Mouse (Mus musculus): ENCODE measurements at regions not wholly inside any gene's neighbourhood (a gene's known extent, or its start where the extent isn't known, plus 50 kb on each side); places are given as distances from the start of the nearest gene placed in this dataset.
A peak's percentile ranks its signal among the peaks of the same experiment; 100 is the strongest.

GRCm38 (mm10) chr15:62482357-62482756 lies 1362.6 kb downstream of the Gsdmc2 start:
- Histone ChIP-seq H3K9ac (ENCODE audit: insufficient read depth, low read depth) (peak overlapping the region; percentile 50), H3K4me3 (replicated peaks in 1 of 3; ENCODE audit: low read depth in 2 of 3, low read length in 2 of 3, poor library complexity in 1 of 3) (peak overlapping the region in 1 of 3 experiments; percentile 12), H3K27ac (ENCODE audit: insufficient read depth, low read depth) (peak overlapping the region; percentile 88), H3K9me3 (replicated peaks; ENCODE audit: low read length) (no peaks in the 10 kb centered on the region), H3K4me1 (ENCODE audit: control insufficient read depth in 1 of 2, insufficient read depth in 2 of 2) (peaks cover 21 to 60% of the 10 kb centered on the region in 2 experiments), H3K36me3 (replicated peaks in 1 of 2; ENCODE audit: control insufficient read depth in 1 of 2, insufficient read depth in 1 of 2, low read length in 1 of 2) (no peaks in the 10 kb centered on the region), H3K27me3 (replicated peaks) (no peaks in the 10 kb centered on the region), H3K79me2 (replicated peaks; ENCODE audit: control insufficient read depth, extremely low read depth, insufficient read depth, poor library complexity, severe bottlenecking) (no peaks in the 10 kb centered on the region), H3K4me2 (ENCODE audit: insufficient read depth, low read depth, poor library complexity, severe bottlenecking) (peak overlapping the region; percentile 85)
- dilution Hi-C loops (cut with MboI; ENCODE audit: extremely low pct_ligation_motif_present, extremely low pct_unique_long_range_greater_than_20kb, low sequenced_read_pairs), result no loop called here
- no peak for TF ChIP-seq CTCF (conservative IDR thresholded peaks at IDR 0.05 in 1 of 2, IDR thresholded peaks at IDR 0.05 in 1 of 2; ENCODE audit: low read depth in 2 of 2, low read length in 2 of 2)
- no peak for TF ChIP-seq E2F4 (IDR thresholded peaks at IDR 0.05; ENCODE audit: insufficient replicate concordance, low read depth, low read length)
- TF ChIP-seq KAT2A (IDR thresholded peaks at IDR 0.05; ENCODE audit: insufficient replicate concordance, low read length), result no peak
- peak; percentile 98 for TF ChIP-seq IRF4 (IDR thresholded peaks at IDR 0.05; ENCODE audit: low read depth, low read length)
- peak; percentile 23 for TF ChIP-seq RAD21 (IDR thresholded peaks at IDR 0.05; ENCODE audit: low read depth, low read length)
- TF ChIP-seq ZKSCAN1 (IDR thresholded peaks at IDR 0.05; ENCODE audit: borderline replicate concordance, low read depth, low read length), result no peak
- no peak for TF ChIP-seq MAZ (IDR thresholded peaks at IDR 0.05; ENCODE audit: low read depth, low read length)
- peak; percentile 96 for TF ChIP-seq JUND (conservative IDR thresholded peaks at IDR 0.05; ENCODE audit: low read depth, low read length)
- peak; percentile 97 for TF ChIP-seq TCF12 (IDR thresholded peaks at IDR 0.05; ENCODE audit: low read depth, low read length)
- TF ChIP-seq TBP (conservative IDR thresholded peaks at IDR 0.05; ENCODE audit: low read depth, low read length), result peak; percentile 90
- TF ChIP-seq GABPA (IDR thresholded peaks at IDR 0.05; ENCODE audit: insufficient replicate concordance, low read depth, low read length), result no peak
- 0 out of 2 replicates have a peak, but pooled peaks have one; percentile 21 for TF ChIP-seq USF2 (conservative IDR thresholded peaks at IDR 0.05; ENCODE audit: low read depth, low read length)
- TF ChIP-seq ZNF384 (IDR thresholded peaks at IDR 0.05; ENCODE audit: low read depth, low read length), result peak; percentile 56; the same call in 1 of the 2 replicates
- TF ChIP-seq BHLHE40 (IDR thresholded peaks at IDR 0.05; ENCODE audit: low read depth, low read length), result peak; percentile 99
- TF ChIP-seq UBTF (IDR thresholded peaks at IDR 0.05; ENCODE audit: low read depth, low read length), result no peak
- peak; percentile 99 for TF ChIP-seq MYC (IDR thresholded peaks at IDR 0.05; ENCODE audit: low read depth, low read length)
- TF ChIP-seq EP300 (IDR thresholded peaks at IDR 0.05; ENCODE audit: low read length), result peak; percentile 98
- TF ChIP-seq ZMIZ1 (IDR thresholded peaks at IDR 0.05; ENCODE audit: low read depth, low read length), result no peak
- TF ChIP-seq NELFE (IDR thresholded peaks at IDR 0.05; ENCODE audit: low read depth, low read length), result no peak
- TF ChIP-seq PAX5 (IDR thresholded peaks at IDR 0.05; ENCODE audit: low read length), result no peak
- TF ChIP-seq MEF2A (IDR thresholded peaks at IDR 0.05; ENCODE audit: borderline replicate concordance, low read depth, low read length), result peak; percentile 99
- no peak for TF ChIP-seq ZC3H11A (IDR thresholded peaks at IDR 0.05; ENCODE audit: low read depth, low read length)
- TF ChIP-seq SMC3 (IDR thresholded peaks at IDR 0.05; ENCODE audit: low read depth, low read length), result peak; percentile 12
- TF ChIP-seq MAX (IDR thresholded peaks at IDR 0.05; ENCODE audit: low read length), result peak; percentile 99
- peak; percentile 92 for TF ChIP-seq MAFK (IDR thresholded peaks at IDR 0.05; ENCODE audit: insufficient replicate concordance, low read length)
- no peak for TF ChIP-seq HCFC1 (IDR thresholded peaks at IDR 0.05; ENCODE audit: low read depth, low read length)
- peak; percentile 93 for TF ChIP-seq JUN (IDR thresholded peaks at IDR 0.05; ENCODE audit: insufficient read depth, low read depth, low read length)
- TF ChIP-seq ELF1 (IDR thresholded peaks at IDR 0.05; ENCODE audit: low read depth, low read length), result no peak
- TF ChIP-seq RCOR1 (conservative IDR thresholded peaks at IDR 0.05; ENCODE audit: low read depth, low read length), result peak; percentile 55; the same call in 1 of the 2 replicates
- TF ChIP-seq CHD1 (IDR thresholded peaks at IDR 0.05; ENCODE audit: low read depth, low read length), result no peak
- peak; percentile 86; the same call in 1 of the 2 replicates for TF ChIP-seq MXI1 (IDR thresholded peaks at IDR 0.05; ENCODE audit: low read depth, low read length)
- TF ChIP-seq POLR2AphosphoS2 (IDR thresholded peaks at IDR 0.05; ENCODE audit: low read depth, low read length), result no peak
- peak; percentile 74; the same call in 1 of the 2 replicates for TF ChIP-seq CHD2 (IDR thresholded peaks at IDR 0.05; ENCODE audit: low read length)
- no peak for TF ChIP-seq POLR2A (IDR thresholded peaks at IDR 0.05; ENCODE audit: low read depth, low read length)
- TF ChIP-seq NRF1 (IDR thresholded peaks at IDR 0.05; ENCODE audit: low read depth, low read length), result no peak
- peak; percentile 99 for TF ChIP-seq ETS1 (conservative IDR thresholded peaks at IDR 0.05; ENCODE audit: low read depth, low read length)
- peak; percentile 87 for TF ChIP-seq SIN3A (IDR thresholded peaks at IDR 0.05; ENCODE audit: low read length)
- peak; percentile 41 for TF ChIP-seq USF1 (IDR thresholded peaks at IDR 0.05; ENCODE audit: low read depth, low read length)
- peak; percentile 97 for DNase-seq (ENCODE audit: extremely low read depth)
- in situ Hi-C loops (cut with MboI; ENCODE audit: low pct_ligation_motif_present, low pct_unique_long_range_greater_than_20kb, low sequenced_read_pairs), result no loop called here
